ENCODE assay signal across 9 mouse cellular contexts in the genomic region with DNA sequence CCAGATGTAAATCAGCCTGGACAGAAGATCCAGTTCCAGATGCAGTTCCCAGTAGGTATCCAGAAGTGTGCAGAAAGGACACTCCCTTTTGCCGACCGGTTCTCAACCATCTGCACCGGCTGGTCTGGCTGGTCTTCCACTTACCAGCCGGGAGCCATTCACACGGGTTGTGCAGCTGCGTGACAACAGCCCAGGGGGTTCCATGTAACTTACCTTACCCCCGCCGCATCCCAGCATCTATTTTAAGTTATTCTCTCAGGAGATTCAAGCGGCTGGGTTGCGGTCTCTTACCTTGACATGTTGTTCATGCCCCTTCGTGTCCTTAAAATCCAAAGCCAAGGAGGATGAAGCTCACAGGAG. TPM values are rescaled to one million over a fixed set of nuclear protein-coding genes. Genes with fewer than 3 reads are reported as not detected.
DNase-seq lines count a peak whose midpoint lies in the region; ATAC-seq lines count a peak whose summit lies in the region.
"Had no signal": no experiment of that assay in that cellular context is flagged by ENCODE, and none has a peak within 500 bp of the region (broad histone marks: within the 10 kb centered on the region; RNA-seq: fewer than 3 reads in every experiment).

No protein-coding gene starts in this region.

- H3K27me3 ChIP-seq in kidney, embryonic 14.5 days (ENCODE audit: control insufficient read depth, insufficient read depth, low read length), result peaks cover 58% of the 10 kb centered on the region
- H3K27me3 ChIP-seq in embryonic facial prominence, embryonic 14.5 days (replicated peaks; ENCODE audit: control insufficient read depth, insufficient read depth, low read length), result peaks cover 59% of the 10 kb centered on the region
- peaks cover 44% of the 10 kb centered on the region for H3K27me3 ChIP-seq in intestine, embryonic 16.5 days (replicated peaks; ENCODE audit: control insufficient read depth, insufficient read depth, low read length)
- peaks cover 32% of the 10 kb centered on the region for H3K27me3 ChIP-seq in midbrain, embryonic 14.5 days (ENCODE audit: control insufficient read depth, insufficient read depth, low read length)

- 2% methylated on average over 11 of the region's 11 CpGs for WGBS in kidney, embryonic 14.5 days
- 2% methylated on average over 11 of the region's 11 CpGs for WGBS in embryonic facial prominence, embryonic 14.5 days
- 2% methylated on average over 11 of the region's 11 CpGs for WGBS in intestine, embryonic 16.5 days
- WGBS in midbrain, embryonic 14.5 days, result under 1% methylated on average over 11 of the region's 11 CpGs

- H3K27ac ChIP-seq in kidney, embryonic 14.5 days (ENCODE audit: low read depth, low read length), result no peak overlapping the region
- no peak overlapping the region for H3K27ac ChIP-seq in embryonic facial prominence, embryonic 14.5 days (replicated peaks; ENCODE audit: low read depth, low read length)
- no peak overlapping the region for H3K27ac ChIP-seq in intestine, embryonic 16.5 days (ENCODE audit: low read length)
- peak overlapping the region; percentile 54 for H3K27ac ChIP-seq in midbrain, embryonic 14.5 days (replicated peaks; ENCODE audit: low read depth, low read length)

- H3K36me3 ChIP-seq in kidney, embryonic 14.5 days (ENCODE audit: control insufficient read depth, insufficient read depth, low read length), result no peaks in the 10 kb centered on the region
- H3K36me3 ChIP-seq in embryonic facial prominence, embryonic 14.5 days (ENCODE audit: control insufficient read depth, insufficient read depth, low read length), result no peaks in the 10 kb centered on the region
- no peaks in the 10 kb centered on the region for H3K36me3 ChIP-seq in intestine, embryonic 16.5 days (ENCODE audit: control insufficient read depth, insufficient read depth, low read length)
- H3K36me3 ChIP-seq in midbrain, embryonic 14.5 days (ENCODE audit: control insufficient read depth, insufficient read depth, low read length), result no peaks in the 10 kb centered on the region

- H3K4me2 ChIP-seq in kidney, embryonic 14.5 days (replicated peaks; ENCODE audit: low read depth, low read length), result peak overlapping the region; percentile 97
- H3K4me2 ChIP-seq in embryonic facial prominence, embryonic 14.5 days (ENCODE audit: low read depth, low read length), result peak overlapping the region; percentile 99
- peak overlapping the region; percentile 82 for H3K4me2 ChIP-seq in intestine, embryonic 16.5 days (ENCODE audit: low read depth, low read length)
- peak overlapping the region; percentile 92 for H3K4me2 ChIP-seq in midbrain, embryonic 14.5 days (ENCODE audit: low read length)

- H3K4me3 ChIP-seq in kidney, embryonic 14.5 days (ENCODE audit: low read length), result peak overlapping the region; percentile 60
- H3K4me3 ChIP-seq in embryonic facial prominence, embryonic 14.5 days (ENCODE audit: low read depth, low read length), result peak overlapping the region; percentile 57
- peak overlapping the region; percentile 56 for H3K4me3 ChIP-seq in intestine, embryonic 16.5 days (ENCODE audit: low read length)
- H3K4me3 ChIP-seq in midbrain, embryonic 14.5 days (replicated peaks; ENCODE audit: low read depth, low read length), result peak overlapping the region; percentile 63

- peak; percentile 51 for ATAC-seq in kidney, embryonic 14.5 days (ENCODE audit: low FRiP score, low TSS enrichment)
- ATAC-seq in embryonic facial prominence, embryonic 14.5 days (ENCODE audit: low read depth), result no peak; the same call in 1 of the 2 replicates
- peak; percentile 51; the same call in 1 of the 2 replicates for ATAC-seq in intestine, embryonic 16.5 days
- peak; percentile 67 for ATAC-seq in midbrain, embryonic 14.5 days (ENCODE audit: low FRiP score, low TSS enrichment)

- H3K9me3 ChIP-seq in kidney, embryonic 14.5 days (ENCODE audit: control insufficient read depth, low read length), result no peaks in the 10 kb centered on the region
- H3K9me3 ChIP-seq in embryonic facial prominence, embryonic 14.5 days (ENCODE audit: control insufficient read depth, low read length), result no peaks in the 10 kb centered on the region
- no peaks in the 10 kb centered on the region for H3K9me3 ChIP-seq in intestine, embryonic 16.5 days (ENCODE audit: control insufficient read depth, low read length)
- no peaks in the 10 kb centered on the region for H3K9me3 ChIP-seq in midbrain, embryonic 14.5 days (ENCODE audit: control insufficient read depth, low read length)

- H3K4me1 ChIP-seq in kidney, embryonic 14.5 days (ENCODE audit: control insufficient read depth, insufficient read depth, low read length), result peaks cover 7% of the 10 kb centered on the region; the same call in 1 of the 2 replicates
- H3K4me1 ChIP-seq in embryonic facial prominence, embryonic 14.5 days (ENCODE audit: control insufficient read depth, insufficient read depth, low read length), result 0 out of 2 replicates have a peak, but pooled peaks cover 3% of the 10 kb centered on the region
- peaks cover 14% of the 10 kb centered on the region for H3K4me1 ChIP-seq in intestine, embryonic 16.5 days (ENCODE audit: control insufficient read depth, insufficient read depth, low read length)
- peaks cover 21% of the 10 kb centered on the region for H3K4me1 ChIP-seq in midbrain, embryonic 14.5 days (ENCODE audit: control insufficient read depth, insufficient read depth, low read length)

- no peak for DNase-seq in kidney, postnatal 36 days
- peak; percentile 11 for DNase-seq in embryonic facial prominence, embryonic 14.5 days (ENCODE audit: low spot score)
- peak; percentile 64 for DNase-seq in midbrain, embryonic 14.5 days
- no peak for DNase-seq in T-cell, adult 2 months (ENCODE audit: low spot score)
- no peak for DNase-seq in kidney, adult 18-20 months
- no peak for DNase-seq in kidney, adult 9 months

- no peak overlapping the region for H3K9ac ChIP-seq in kidney, embryonic 14.5 days (ENCODE audit: low read depth, low read length)
- H3K9ac ChIP-seq in embryonic facial prominence, embryonic 14.5 days (ENCODE audit: low read depth, low read length), result peak overlapping the region; percentile 61
- H3K9ac ChIP-seq in intestine, embryonic 16.5 days (ENCODE audit: low read depth, low read length), result no peak overlapping the region
- peak overlapping the region; percentile 59 for H3K9ac ChIP-seq in midbrain, embryonic 14.5 days (replicated peaks; ENCODE audit: low read length)

RNA-seq across cellular contexts. Expression of gene Lingo2, which starts 0.8 kb away (rescaled TPM):
- 0.17 and 0.41 TPM in 2 replicates for polyA plus RNA-seq in kidney, embryonic 14.5 days (2014; fragmentation: Nextera tagmentation; extraction: Ambion mirVana)
- 4.6 and 6.5 TPM in 2 replicates for polyA plus RNA-seq in embryonic facial prominence, embryonic 14.5 days (2014; fragmentation: Nextera tagmentation; extraction: Ambion mirVana)
- 0.65 and 0.80 TPM in 2 replicates for polyA plus RNA-seq in intestine, embryonic 16.5 days (2015; fragmentation: Nextera tagmentation; extraction: Ambion mirVana)
- 38.5 and 45.8 TPM in 2 replicates for polyA plus RNA-seq in midbrain, embryonic 14.5 days (2014; fragmentation: Nextera tagmentation; extraction: Ambion mirVana)
- polyA plus RNA-seq: small intestine, adult 2 months had no signal

Comparison
In these comparisons a context has a peak if more than half of its experiments do, and no peak if none do; other contexts are left out.
1. H3K9ac ChIP-seq: peak in embryonic facial prominence, embryonic 14.5 days (single experiment) and midbrain, embryonic 14.5 days (single experiment); none in kidney, embryonic 14.5 days (single experiment) and intestine, embryonic 16.5 days (single experiment).
2. DNase-seq: peak in embryonic facial prominence, embryonic 14.5 days (single experiment) and midbrain, embryonic 14.5 days (single experiment); none in kidney, postnatal 36 days (0 of 2), T-cell, adult 2 months (single experiment), kidney, adult 18-20 months (single experiment) and kidney, adult 9 months (single experiment).
3. Peak in every context shown above with its lines, with median percentiles within 50 percentile points of each other: H3K4me2 ChIP-seq and H3K4me3 ChIP-seq.